Mouse (Mus musculus) central nervous system, embryonic 14 days (tissue): ENCODE measurements around the gene Ctnnd1. TPM values are rescaled to one million over a fixed set of nuclear protein-coding genes. Genes with fewer than 3 reads are reported as not detected.

ENCODE experiments used
- polyA plus RNA-seq: library from polyadenylated mRNA; depleted of rRNA; stranded (reverse); fragments of >200 nt; gene quantifications from 2 replicates; pipeline ENCODE4 v1.2.3, GENCODE M21; 2012; rRNA removed

The Ctnnd1 gene
- 81.6 and 82.8 TPM in 2 replicates for polyA plus RNA-seq

DNA sequence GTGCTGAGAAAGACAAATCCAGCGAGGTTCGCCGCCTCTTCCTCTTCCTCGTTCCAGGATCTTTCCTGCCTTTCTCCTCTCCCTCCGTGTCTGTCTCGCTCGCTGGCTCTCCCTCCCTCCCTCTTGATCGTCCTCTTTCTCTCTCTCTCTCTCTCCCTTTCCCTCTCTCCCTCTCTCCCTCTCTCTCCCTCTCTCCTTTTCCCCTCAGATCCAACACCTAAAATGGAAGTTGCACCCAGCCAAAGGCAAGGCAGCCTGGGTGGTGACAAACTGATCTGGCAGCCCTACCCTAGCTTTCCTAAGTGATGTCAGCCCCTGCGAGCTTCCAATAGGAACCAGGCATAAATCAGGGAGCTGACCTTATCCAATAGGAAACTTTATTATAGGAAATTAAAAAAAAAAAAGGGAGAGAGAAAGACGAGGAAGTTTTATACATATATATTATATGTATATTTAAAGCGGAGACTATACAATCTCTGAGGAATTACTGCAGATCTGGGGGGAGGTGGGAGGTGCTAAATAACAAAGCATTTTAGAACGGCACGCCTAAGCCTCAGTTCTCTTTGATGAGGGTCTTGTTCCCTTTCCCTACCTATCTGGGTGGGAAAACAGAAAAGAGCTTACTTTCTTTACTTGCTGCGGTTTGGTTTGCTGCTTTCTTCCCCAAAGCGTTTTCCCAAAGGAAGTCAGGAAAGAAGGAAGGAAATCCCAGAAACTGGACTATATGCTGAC is at the start of gene Ctnnd1:
Gene Ctnnd1, minus strand, starts transcription at position 302 of the 732 bp plus-strand sequence.

DNA sequence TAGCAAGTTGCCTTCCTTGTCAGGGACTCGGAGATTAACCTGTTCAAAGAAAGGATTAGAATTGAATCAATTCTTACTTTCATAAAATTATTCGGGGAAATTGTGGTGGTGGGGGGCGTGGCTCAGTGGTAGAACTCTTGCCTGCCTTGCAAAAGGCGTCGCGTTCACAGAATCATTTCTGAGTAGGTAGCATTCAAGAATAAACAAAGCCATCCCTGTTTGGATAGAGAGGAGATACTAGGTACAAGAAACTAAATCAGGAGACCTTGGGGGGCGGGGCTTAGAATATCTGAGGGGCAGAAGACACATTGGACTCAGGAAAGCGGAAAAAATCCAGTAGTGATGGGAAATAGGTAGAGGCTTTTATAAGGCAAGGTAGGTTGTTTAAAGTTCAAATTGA is 28.5 kb upstream of the Ctnnd1 start, which contains the start of gene Tmx2:
Gene Tmx2, minus strand, starts transcription at position 125 of the 400 bp plus-strand sequence.

DNA sequence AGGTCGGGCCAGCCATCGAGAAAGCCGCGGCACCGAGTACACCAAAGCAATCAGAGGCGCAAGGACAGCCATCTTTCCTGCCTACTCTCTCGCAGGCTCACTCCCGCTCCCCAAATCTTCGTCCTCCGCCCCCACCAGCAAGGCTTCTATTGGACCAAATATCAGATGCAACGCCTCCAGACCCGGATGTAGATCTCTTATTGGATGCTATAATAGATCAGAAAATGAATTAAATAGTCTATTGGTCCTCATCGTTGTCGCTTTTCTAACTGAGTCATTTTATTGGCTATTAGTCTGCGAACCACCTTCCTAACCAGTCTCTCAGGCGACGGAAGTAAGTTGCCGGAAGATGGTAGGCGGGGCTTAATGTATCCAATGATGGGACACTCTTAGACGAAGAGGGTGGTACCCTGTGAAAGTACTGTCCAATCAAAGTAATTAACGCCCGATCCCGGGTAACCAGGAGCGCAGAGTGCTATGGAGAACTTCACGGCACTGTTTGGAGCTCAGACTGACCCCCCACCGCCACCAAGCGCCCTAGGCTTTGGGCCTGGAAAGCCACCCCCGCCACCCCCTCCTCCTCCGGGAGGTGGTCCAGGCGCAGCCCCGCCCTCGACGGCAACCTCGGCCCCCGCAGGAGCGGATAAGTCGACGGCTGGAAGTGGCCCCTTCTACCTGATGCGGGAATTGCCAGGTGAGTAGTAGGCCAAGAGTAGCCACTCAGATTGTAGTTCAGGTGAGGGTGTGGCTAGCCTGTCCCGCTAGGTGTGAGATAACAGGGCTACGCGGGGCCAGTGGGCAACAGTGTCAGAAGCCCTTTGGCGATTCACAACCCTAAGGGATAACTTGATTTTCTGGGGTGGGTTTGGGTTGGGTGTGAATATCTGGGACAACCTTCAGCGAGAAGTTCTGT is 27.7 kb upstream of the Ctnnd1 start, which contains the start of the genes Gm28635 and Med19:
Gene Gm28635, minus strand, starts transcription at position 74 of the 913 bp plus-strand sequence.
Gene Med19, plus strand, starts transcription at position 435 of the 913 bp plus-strand sequence.

DNA sequence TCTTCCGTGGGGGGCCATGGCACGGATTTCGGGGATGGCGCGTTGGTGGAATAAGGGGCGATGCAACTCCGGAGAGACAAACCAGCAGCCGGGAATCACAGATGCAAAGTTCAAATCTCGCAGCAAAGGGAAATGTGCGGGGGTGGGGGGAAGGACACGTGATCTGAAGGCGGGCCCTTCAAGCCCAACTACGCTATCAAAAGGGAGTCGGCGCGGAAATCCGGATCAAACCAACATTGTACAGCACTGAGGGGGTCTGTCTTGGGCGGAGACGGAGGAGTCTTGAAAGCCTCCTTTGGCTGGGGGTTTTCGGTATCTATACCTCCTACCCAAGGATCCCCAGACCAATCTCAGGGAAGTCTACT is 20.0 kb upstream of the Ctnnd1 start, which contains the start of gene Selenoh:
Gene Selenoh, minus strand, starts transcription at position 202 of the 365 bp plus-strand sequence.

GRCm38 (mm10) chr2:84658806-84659205 is 8.2 kb upstream of the Ctnnd1 start, which contains the start of gene Btbd18:
Gene Btbd18, plus strand, starts transcription at chr2:84659079.

Other genes with a start within 250 kb of the Ctnnd1 start
- gene Calcrl, start 225.4 kb downstream of the Ctnnd1 start, polyA plus RNA-seq = 3.3 and 3.4 TPM in 2 replicates
- gene Tfpi, start 174.0 kb downstream of the Ctnnd1 start, polyA plus RNA-seq = 14.4 and 18.2 TPM in 2 replicates
- 0.03 TPM in 1 of 2 replicates, not detected in the other for gene Btbd18, start 8.3 kb upstream of the Ctnnd1 start, polyA plus RNA-seq
- 220 and 235 TPM in 2 replicates for gene Selenoh, start 20.0 kb upstream of the Ctnnd1 start, polyA plus RNA-seq
- gene Gm28635, start 27.3 kb upstream of the Ctnnd1 start, polyA plus RNA-seq = 0.03 TPM in 1 of 2 replicates, not detected in the other
- gene Med19, start 27.6 kb upstream of the Ctnnd1 start, polyA plus RNA-seq = 35.5 and 36.4 TPM in 2 replicates
- gene Tmx2, start 28.4 kb upstream of the Ctnnd1 start, polyA plus RNA-seq = 148 and 155 TPM in 2 replicates
- gene Zdhhc5, start 64.4 kb upstream of the Ctnnd1 start, polyA plus RNA-seq = 30.7 and 30.8 TPM in 2 replicates
- 18.1 and 18.7 TPM in 2 replicates for gene Clp1, start 76.6 kb upstream of the Ctnnd1 start, polyA plus RNA-seq
- gene Ypel4, start 83.3 kb upstream of the Ctnnd1 start, polyA plus RNA-seq = 47.7 and 53.2 TPM in 2 replicates
- 10.2 and 10.9 TPM in 2 replicates for gene Gm19426, start 92.9 kb upstream of the Ctnnd1 start, polyA plus RNA-seq
- gene Serping1, start 124.7 kb upstream of the Ctnnd1 start, polyA plus RNA-seq = 28.5 and 38.0 TPM in 2 replicates
- 13.2 and 17.0 TPM in 2 replicates for gene Ube2l6, start 148.1 kb upstream of the Ctnnd1 start, polyA plus RNA-seq
- gene Smtnl1, start 171.9 kb upstream of the Ctnnd1 start, polyA plus RNA-seq = 0.05 TPM in 1 of 2 replicates, not detected in the other
- gene Timm10, start 176.2 kb upstream of the Ctnnd1 start, polyA plus RNA-seq = 83.2 and 86.4 TPM in 2 replicates
- gene Slc43a1, start 188.1 kb upstream of the Ctnnd1 start, polyA plus RNA-seq = 5.6 and 7.8 TPM in 2 replicates
- gene Rtn4rl2, start 235.9 kb upstream of the Ctnnd1 start, polyA plus RNA-seq = 17.6 and 21.9 TPM in 2 replicates